Mouse (Mus musculus): ENCODE results near the gene Higd1c.

GRCm38 (mm10) chr15:100403318-100404000 is 39.1 kb downstream of the Higd1c start:
- no peak for TF ChIP-seq CTCF (IDR thresholded peaks at IDR 0.05; ENCODE audit: borderline replicate concordance, insufficient read depth, low read depth, low read length)
- TF ChIP-seq POLR2A (IDR thresholded peaks at IDR 0.05; ENCODE audit: borderline replicate concordance, insufficient read depth, low read length): no peak

Data from cerebellum, adult 2 months (tissue).